Mouse (Mus musculus) kidney, embryonic 15.5 days (tissue): ENCODE results near the gene Evpl. TPM values are rescaled to one million over a fixed set of nuclear protein-coding genes. Genes with fewer than 3 reads are reported as not detected.

ENCODE experiments used
- ATAC-seq: fragments of 200-750 bp; cut with Nextera tagmentation; replicated peaks from 2 replicates; pipeline ENCODE4 v1.8.0; 2017; ENCODE audit warnings: moderate TSS enrichment; ENCODE audit not compliant: low FRiP score
- H3K27ac ChIP-seq: fragments of 300-500 bp; sonication (generic); 2 replicates; pipeline ENCODE4 v1.5.1; 2015; ENCODE audit warnings: mild to moderate bottlenecking, inconsistent platforms
- H3K27me3 ChIP-seq: fragments of 300-500 bp; sonication (generic); 2 replicates; pipeline ENCODE4 v1.6.1; 2015; ENCODE audit warnings: inconsistent platforms
- H3K36me3 ChIP-seq: fragments of 300-500 bp; sonication (generic); 2 replicates; pipeline ENCODE4 v1.6.1; 2015; ENCODE audit warnings: inconsistent platforms
- H3K4me1 ChIP-seq: fragments of 300-500 bp; sonication (generic); 2 replicates; pipeline ENCODE4 v1.6.1; 2015; ENCODE audit warnings: inconsistent platforms
- H3K4me2 ChIP-seq: fragments of 300-500 bp; sonication (generic); 2 replicates; pipeline ENCODE4 v1.6.1; 2015; ENCODE audit warnings: moderate library complexity, mild to moderate bottlenecking, inconsistent platforms
- H3K4me3 ChIP-seq: fragments of 300-500 bp; sonication (generic); replicated peaks from 2 replicates; pipeline ENCODE4 v1.5.1; 2015; ENCODE audit warnings: mild to moderate bottlenecking, inconsistent platforms
- H3K9ac ChIP-seq: fragments of 300-500 bp; sonication (generic); 2 replicates; pipeline ENCODE4 v1.6.1; 2015; ENCODE audit warnings: mild to moderate bottlenecking, inconsistent platforms
- H3K9me3 ChIP-seq: fragments of 300-500 bp; sonication (generic); replicated peaks from 2 replicates; pipeline ENCODE4 v1.6.1; 2016; ENCODE audit warnings: inconsistent platforms
- WGBS: fragments of 180-500 bp; shearing (Covaris S2); methylation state at CpG from one replicate; pipeline ENCODE4 v1.1.7; 2015; ENCODE audit warnings: mixed read lengths; 5-methylcytosine and 5-hydroxymethylcytosine counted together
- polyA plus RNA-seq: library from polyadenylated mRNA; unstranded; fragments of >200 nt; fragmentation: Nextera tagmentation; extraction: Ambion mirVana; gene quantifications from 2 replicates; pipeline ENCODE4 v1.2.1, GENCODE M21; 2015

Evpl gene
- polyA plus RNA-seq, 1 experiment from 2014 or later = 2.9 TPM

DNA sequence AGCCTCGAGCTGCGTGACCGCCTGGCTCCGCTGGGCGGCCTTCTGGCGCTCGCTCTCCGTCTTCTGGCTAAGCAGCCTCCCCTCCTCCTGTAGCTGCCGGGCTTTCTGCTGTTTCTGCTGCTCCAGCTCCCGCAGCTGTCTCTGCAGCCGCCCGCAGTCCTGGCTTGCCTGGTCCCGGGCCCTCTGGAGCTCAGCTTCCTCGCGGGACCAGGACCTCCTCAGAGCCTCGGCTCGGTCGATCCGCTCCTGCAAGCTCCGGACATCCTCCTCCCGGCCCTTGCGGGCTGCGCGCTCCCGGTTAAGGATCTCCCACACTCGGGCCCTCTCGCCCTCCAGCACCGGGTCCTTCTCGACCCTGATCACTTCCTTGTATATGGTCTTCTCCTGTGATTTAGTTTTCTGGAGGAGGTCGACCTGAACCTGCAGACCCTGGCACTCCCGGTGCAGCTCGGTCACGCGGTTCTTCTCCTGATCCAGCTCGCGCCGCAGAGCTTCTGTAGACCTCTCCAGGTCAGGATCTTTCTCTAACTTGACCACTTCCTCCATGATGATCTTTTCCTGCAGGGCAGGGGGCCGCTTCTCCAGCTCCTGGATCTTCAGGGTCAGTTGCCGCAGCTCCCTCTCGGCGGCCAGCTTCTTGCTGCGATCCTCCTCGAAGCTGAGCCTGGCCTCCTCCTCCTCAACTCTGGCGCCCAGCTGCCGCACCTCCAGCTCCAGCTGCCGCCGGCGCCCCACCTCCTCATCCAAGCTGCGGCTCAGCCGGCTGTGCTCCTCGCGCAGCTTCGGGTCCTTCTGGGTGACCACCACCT is 15.7 kb downstream of the Evpl start:
- H3K9me3 ChIP-seq = no peaks in the 10 kb centered on the region
- no peak for ATAC-seq
- peaks cover 40% of the 10 kb centered on the region for H3K4me1 ChIP-seq
- peaks cover 15% of the 10 kb centered on the region for H3K36me3 ChIP-seq
- WGBS = 9% methylated on average over 53 of the region's 53 CpGs
- peak overlapping the region; percentile 41 for H3K4me3 ChIP-seq
- peak overlapping the region; percentile 25 for H3K9ac ChIP-seq
- no peak overlapping the region for H3K27ac ChIP-seq
- peak overlapping the region; percentile 74 for H3K4me2 ChIP-seq
- H3K27me3 ChIP-seq = peaks cover 47% of the 10 kb centered on the region

DNA sequence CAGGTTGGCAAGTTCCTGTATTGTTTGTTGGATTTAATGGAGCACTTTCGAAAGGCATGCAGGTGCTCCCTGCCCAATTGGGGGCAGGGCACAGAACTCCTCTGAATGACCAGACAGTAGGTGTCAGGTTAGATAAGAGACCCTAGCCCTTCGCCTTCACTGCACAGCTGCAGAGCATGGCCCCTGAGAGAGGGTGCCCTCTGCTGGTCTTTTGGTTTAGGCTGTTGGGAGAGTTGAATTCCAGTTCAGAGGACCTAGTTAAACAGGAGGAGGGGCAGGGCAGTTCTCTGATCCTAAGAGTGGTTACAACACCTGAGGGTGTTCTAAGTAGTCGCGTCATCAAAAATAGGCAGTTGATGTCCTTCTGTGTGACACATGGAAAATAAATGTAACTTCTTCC is 18.0 kb downstream of the Evpl start:
- Histone ChIP-seq H3K4me2 (no peak overlapping the region), H3K9me3 (no peaks in the 10 kb centered on the region), H3K9ac (no peak overlapping the region), H3K36me3 (peaks cover 9% of the 10 kb centered on the region), H3K4me1 (peaks cover 40% of the 10 kb centered on the region), H3K27ac (peak overlapping the region; percentile 80; the same call in 1 of the 2 replicates), H3K4me3 (no peak overlapping the region), H3K27me3 (peaks cover 44% of the 10 kb centered on the region)
- ATAC-seq = no peak
- 14% methylated on average over 4 of the region's 4 CpGs for WGBS

DNA sequence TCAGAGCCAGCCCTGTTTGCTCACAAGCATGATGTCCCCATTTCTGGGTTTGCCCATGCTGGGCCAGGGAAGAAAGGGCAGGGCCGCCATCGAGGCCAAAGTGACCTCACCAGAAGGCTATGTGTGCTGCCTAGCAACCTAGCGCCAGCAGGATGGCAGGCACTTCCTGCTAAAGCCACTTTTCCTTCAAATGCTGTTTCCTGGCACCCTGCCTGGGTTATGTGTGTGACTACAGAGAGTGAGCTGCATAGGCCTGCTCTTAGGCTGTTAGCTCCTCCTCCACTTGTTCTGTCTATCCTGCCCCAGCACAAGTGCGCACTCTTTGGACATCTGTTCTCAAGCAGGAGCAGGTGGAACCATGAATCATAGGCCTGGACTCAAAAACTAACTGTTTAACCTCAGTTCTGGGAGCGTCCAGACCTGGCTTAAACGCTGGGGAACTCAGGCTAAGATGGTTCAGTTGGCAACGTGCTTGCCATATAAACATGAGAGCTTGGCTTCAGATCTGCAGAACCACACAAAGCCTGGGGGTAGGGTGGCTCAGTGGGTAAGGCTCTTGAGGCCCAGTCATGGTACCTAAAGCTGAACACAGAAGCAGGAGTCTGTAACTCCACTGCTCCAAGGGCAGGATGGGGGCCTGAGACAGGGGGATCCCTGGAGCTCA is 19.0 kb downstream of the Evpl start:
- no peak overlapping the region for H3K9ac ChIP-seq
- WGBS = 46% methylated on average over 7 of the region's 7 CpGs
- peaks cover 5% of the 10 kb centered on the region; the same call in 1 of the 2 replicates for H3K36me3 ChIP-seq
- H3K9me3 ChIP-seq = no peaks in the 10 kb centered on the region
- H3K4me1 ChIP-seq = peaks cover 40% of the 10 kb centered on the region
- no peak overlapping the region for H3K4me3 ChIP-seq
- H3K27ac ChIP-seq = peak overlapping the region; percentile 80
- peaks cover 36% of the 10 kb centered on the region for H3K27me3 ChIP-seq
- peak; percentile 60; the same call in 1 of the 2 replicates for ATAC-seq
- no peak overlapping the region for H3K4me2 ChIP-seq

DNA sequence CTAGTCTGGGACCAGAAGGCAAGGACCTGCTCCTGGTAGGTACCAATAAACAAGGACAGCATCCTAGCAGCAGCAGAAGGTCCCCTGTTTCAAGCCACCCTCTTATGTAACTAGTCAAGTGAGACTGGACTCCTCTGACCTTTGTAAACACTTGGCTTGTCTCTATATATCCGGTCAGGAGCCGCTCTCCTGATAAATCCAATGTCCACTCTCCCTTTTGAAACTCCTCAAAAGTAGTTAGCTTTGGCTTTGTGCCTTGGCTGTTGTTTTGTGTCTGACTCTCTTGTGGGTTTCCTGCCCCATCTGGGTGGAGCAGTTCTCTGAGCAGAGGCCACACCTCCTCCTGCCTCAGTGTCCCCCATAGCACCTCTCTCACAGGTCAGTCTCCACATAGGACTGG is 19.6 kb downstream of the Evpl start:
- ATAC-seq = no peak
- WGBS = 59% methylated on average over 2 of the region's 2 CpGs
- H3K4me1 ChIP-seq = peaks cover 40% of the 10 kb centered on the region

DNA sequence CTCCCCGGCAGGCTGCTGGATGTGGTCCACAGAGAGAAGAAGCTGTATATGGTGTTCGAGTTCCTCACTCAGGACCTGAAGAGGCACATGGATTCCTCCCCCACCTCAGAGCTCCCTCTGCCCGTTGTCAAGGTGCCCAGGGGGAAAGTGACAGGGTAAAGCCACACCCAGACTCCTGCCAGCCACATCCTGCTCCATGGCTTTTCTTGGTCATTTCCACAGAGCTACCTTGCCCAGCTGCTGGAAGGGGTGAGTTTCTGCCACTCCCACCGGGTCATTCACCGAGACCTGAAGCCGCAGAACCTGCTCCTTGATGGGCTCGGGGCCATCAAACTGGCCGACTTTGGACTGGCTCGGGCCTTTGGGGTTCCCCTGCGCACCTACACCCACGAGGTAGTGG is 21.3 kb downstream of the Evpl start:
- Histone ChIP-seq H3K27ac (no peak overlapping the region), H3K4me3 (no peak overlapping the region), H3K9me3 (no peaks in the 10 kb centered on the region), H3K4me2 (no peak overlapping the region), H3K27me3 (peaks cover 13% of the 10 kb centered on the region), H3K36me3 (peaks cover 10% of the 10 kb centered on the region; the same call in 1 of the 2 replicates), H3K4me1 (peaks cover 26% of the 10 kb centered on the region), H3K9ac (no peak overlapping the region)
- 77% methylated on average over 11 of the region's 11 CpGs for WGBS
- no peak for ATAC-seq

More for the DNA sequence above, 19.6 kb downstream of the Evpl start:
- Histone ChIP-seq H3K9me3 (no peaks in the 10 kb centered on the region), H3K4me2 (no peak overlapping the region), H3K36me3 (peaks cover 5% of the 10 kb centered on the region; the same call in 1 of the 2 replicates), H3K27ac (peak overlapping the region; percentile 80), H3K9ac (no peak overlapping the region), H3K4me3 (no peak overlapping the region), H3K27me3 (peaks cover 30% of the 10 kb centered on the region)

DNA sequence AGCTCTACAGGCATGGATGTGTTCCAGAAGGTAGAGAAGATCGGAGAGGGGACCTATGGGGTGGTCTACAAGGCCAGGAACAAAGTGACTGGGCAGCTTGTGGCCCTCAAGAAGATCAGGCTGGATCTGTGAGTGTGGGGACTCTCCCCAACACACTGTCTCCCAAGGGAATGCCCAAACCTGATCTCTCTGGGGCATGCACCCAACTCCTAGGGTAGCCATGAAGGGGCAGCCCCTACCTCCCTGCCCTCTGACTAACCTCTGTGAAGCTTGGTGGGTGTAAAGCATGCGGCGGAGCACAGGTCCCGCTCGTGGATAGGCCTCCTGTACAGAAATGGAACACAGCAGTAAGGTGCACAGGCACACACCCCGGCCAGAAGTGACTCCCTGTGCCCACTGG is 21.9 kb downstream of the Evpl start:
- 79% methylated on average over 6 of the region's 6 CpGs for WGBS
- ATAC-seq = no peak
- Histone ChIP-seq H3K27ac (no peak overlapping the region), H3K4me2 (no peak overlapping the region), H3K9me3 (no peaks in the 10 kb centered on the region), H3K36me3 (peaks cover 9% of the 10 kb centered on the region; the same call in 1 of the 2 replicates), H3K4me3 (no peak overlapping the region), H3K27me3 (peaks cover 7% of the 10 kb centered on the region), H3K9ac (no peak overlapping the region), H3K4me1 (peaks cover 26% of the 10 kb centered on the region)

DNA sequence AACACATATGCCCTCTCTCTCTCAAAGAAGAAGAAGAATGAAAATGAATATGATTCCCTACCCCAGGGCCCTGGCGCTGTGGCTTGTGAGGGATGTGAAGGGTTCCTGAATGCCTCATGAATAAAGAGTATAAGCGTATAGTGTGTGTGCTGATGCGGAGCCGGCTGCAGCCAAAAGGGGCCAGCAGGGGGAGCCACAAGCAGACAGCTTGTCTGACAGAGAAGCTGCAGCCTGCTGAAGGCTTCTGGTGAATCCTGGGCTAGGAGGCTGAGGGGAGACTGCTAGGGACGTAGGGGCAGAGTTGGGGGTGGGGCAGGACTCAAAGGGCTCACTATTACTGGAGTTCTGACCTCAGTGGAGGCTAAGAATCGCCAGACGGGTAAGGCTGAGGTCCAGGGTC is 22.7 kb downstream of the Evpl start:
- Histone ChIP-seq H3K9me3 (no peaks in the 10 kb centered on the region), H3K27ac (no peak overlapping the region), H3K9ac (no peak overlapping the region), H3K27me3 (no peaks in the 10 kb centered on the region), H3K36me3 (peaks cover 4% of the 10 kb centered on the region; the same call in 1 of the 2 replicates), H3K4me1 (peaks cover 24% of the 10 kb centered on the region), H3K4me2 (no peak overlapping the region), H3K4me3 (no peak overlapping the region)
- 78% methylated on average over 7 of the region's 7 CpGs for WGBS
- no peak for ATAC-seq

DNA sequence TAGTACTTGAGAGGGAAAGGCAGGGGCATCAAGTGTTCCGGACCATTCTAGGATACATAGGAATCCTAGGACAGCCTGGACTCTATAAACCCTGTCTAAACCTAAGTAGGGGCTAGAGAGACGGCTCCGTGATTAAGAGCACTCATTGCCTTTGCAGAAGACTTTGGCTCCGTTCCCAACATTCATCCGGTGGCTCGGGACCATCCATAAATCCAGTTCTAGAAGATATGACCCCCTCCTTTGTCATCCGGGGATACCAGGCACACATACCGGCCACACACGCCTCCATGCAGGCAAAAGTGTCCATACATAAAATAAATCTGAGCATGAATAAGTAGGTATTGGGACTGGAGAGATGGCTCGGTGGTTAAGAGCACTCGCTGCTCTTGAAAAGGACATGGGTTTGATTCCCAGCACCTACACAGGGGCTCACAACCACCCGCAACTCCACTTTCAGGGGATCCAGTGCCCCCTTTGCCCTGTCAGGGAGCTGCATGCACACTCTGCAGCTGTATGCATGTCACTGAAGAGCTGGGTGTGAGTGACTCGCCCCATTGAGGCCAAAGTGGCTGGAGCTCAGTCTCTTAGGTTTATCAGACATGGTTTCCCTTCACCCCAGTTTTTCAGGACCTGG is 23.9 kb downstream of the Evpl start:
- ATAC-seq = no peak
- Histone ChIP-seq H3K4me1 (peaks cover 12% of the 10 kb centered on the region), H3K9ac (no peak overlapping the region), H3K36me3 (peaks cover 4% of the 10 kb centered on the region; the same call in 1 of the 2 replicates), H3K4me3 (no peak overlapping the region), H3K27me3 (no peaks in the 10 kb centered on the region), H3K4me2 (no peak overlapping the region), H3K9me3 (no peaks in the 10 kb centered on the region), H3K27ac (no peak overlapping the region)
- WGBS = 73% methylated on average over 13 of the region's 13 CpGs

DNA sequence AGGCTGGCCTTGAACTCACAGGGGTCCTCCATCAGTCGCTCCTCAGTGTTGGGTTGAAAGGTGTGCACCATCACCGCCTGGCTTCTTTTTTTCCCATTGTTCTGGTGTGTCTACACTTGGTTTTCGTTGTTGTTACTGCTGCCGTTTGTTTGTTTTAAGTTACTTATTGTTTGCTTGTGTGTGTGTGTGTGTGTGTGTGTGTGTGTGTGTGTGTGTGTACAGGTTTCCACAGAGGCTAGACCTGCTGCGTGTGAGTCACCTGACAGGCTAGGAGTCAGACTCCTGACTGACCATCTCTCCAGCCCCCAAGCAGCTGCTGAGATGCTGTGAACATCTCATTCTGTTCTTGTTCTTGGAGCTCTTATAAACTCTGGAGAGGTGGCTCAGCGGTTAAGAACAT is 25.0 kb downstream of the Evpl start:
- 89% methylated on average over 6 of the region's 6 CpGs for WGBS
- Histone ChIP-seq H3K27ac (no peak overlapping the region), H3K36me3 (peaks cover 4% of the 10 kb centered on the region; the same call in 1 of the 2 replicates), H3K4me1 (0 out of 2 replicates have a peak, but pooled peaks cover under 1% of the 10 kb centered on the region), H3K4me2 (no peak overlapping the region), H3K4me3 (no peak overlapping the region), H3K9ac (no peak overlapping the region), H3K27me3 (no peaks in the 10 kb centered on the region), H3K9me3 (no peaks in the 10 kb centered on the region)
- ATAC-seq = no peak

DNA sequence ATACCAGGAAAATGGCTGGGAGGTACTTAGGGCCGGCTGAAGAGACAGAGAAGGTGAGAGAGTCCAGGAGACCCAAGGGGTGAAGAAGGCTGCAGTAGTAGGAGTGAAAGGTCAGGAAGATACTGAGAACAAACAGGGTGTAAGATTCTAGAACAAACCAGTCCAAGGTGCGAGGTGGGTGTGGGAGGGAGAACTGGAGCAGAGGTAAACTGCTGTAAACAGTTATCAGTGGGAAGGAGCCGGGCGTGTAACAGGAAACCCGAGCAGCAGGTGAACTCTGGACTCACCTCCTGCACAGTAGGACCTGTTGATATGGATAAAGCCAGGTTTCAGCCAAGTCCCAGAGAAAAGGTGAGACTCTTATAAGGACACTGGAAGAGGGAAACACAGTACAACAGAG is 27.2 kb downstream of the Evpl start:
- Histone ChIP-seq H3K9ac (no peak overlapping the region), H3K4me1 (no peaks in the 10 kb centered on the region), H3K36me3 (peaks cover 24% of the 10 kb centered on the region), H3K27ac (no peak overlapping the region), H3K27me3 (no peaks in the 10 kb centered on the region), H3K4me2 (no peak overlapping the region), H3K4me3 (no peak overlapping the region), H3K9me3 (no peaks in the 10 kb centered on the region)
- WGBS = 58% methylated on average over 5 of the region's 5 CpGs
- no peak for ATAC-seq

DNA sequence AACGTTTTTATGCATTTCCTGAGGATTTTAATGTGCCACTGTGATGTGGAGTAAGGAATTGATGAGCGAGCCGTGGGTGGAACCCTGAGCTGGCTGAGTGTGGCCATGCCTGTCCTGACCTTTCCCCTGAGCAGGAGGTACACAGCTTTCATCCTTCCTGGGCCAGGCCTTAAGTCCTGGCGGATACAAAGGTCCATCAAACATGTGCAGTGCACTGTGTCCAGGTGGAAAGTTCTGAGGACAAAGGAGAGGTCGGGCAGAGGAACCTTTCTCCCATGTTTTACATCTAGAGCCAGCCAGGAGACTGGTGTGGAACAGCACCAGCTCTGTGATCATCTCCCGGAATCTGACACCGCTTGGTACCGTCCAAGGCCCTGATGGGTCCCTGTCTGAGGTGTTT is 28.6 kb downstream of the Evpl start:
- no peaks in the 10 kb centered on the region for H3K9me3 ChIP-seq
- WGBS = 48% methylated on average over 8 of the region's 8 CpGs
- no peaks in the 10 kb centered on the region for H3K4me1 ChIP-seq
- H3K27me3 ChIP-seq = no peaks in the 10 kb centered on the region
- 0 out of 2 replicates have a peak overlapping the region, but pooled peaks have one; percentile 27 for H3K27ac ChIP-seq
- no peak overlapping the region for H3K4me2 ChIP-seq
- H3K4me3 ChIP-seq = no peak overlapping the region
- ATAC-seq = no peak
- H3K9ac ChIP-seq = no peak overlapping the region
- peaks cover 34% of the 10 kb centered on the region for H3K36me3 ChIP-seq

DNA sequence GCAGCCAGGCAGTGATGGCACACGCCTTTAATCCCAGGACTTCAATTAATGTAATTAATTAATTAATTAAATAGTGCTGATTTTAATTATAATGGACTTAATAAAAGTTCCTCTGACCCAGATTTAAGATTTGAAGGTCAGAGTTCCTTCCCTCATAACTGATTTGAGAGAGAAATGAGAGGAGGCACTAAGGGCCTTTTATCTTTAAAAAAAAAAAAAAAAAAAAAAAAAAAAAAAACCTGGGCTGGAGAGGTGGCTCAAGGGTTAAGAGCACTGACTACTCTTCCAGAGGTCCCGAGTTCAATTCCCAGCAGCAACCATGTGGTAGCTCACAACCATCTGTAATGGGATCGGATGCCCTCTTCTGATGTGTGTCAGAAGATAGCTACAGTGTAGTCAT is 29.2 kb downstream of the Evpl start:
- no peak for ATAC-seq
- Histone ChIP-seq H3K4me2 (no peak overlapping the region), H3K27ac (no peak overlapping the region), H3K4me3 (no peak overlapping the region), H3K27me3 (no peaks in the 10 kb centered on the region), H3K4me1 (no peaks in the 10 kb centered on the region), H3K9ac (no peak overlapping the region), H3K36me3 (peaks cover 40% of the 10 kb centered on the region), H3K9me3 (no peaks in the 10 kb centered on the region)
- 87% methylated on average over 3 of the region's 3 CpGs for WGBS
